Mouse (Mus musculus): ENCODE measurements around the gene Slc35e4. TPM values are rescaled to one million over a fixed set of nuclear protein-coding genes. Genes with fewer than 3 reads are reported as not detected.

The Slc35e4 gene
- total RNA-seq, 2 experiments from 2014 or later, result 5.3 to 5.5 TPM

DNA sequence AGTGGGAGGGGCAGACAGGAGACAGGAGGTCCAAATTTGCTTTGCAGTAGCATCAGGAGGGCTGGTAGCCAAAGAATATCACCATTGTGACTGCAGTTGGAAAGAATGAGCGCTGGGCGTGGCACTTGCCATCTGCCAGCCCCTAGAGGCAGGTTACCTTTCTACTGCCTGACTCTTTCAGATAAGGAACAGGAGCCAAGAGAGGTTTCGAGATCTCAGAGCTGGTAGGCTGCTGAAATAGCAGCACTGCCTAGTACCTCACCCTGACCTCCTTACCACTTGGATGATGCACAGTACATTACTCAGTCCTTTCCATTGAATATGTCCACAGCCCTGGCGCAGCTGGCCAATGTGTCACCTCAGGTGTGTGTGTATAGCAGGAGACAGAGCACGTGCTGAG lies 27.1 kb downstream of the Slc35e4 start:
- DNase-seq, result no peak
- intact Hi-C loops (cut with DNase I), result loop anchor here (10.0 kb wide), 1 partner anchor 173 kb away; no protein-coding TSS in a partner anchor

DNA sequence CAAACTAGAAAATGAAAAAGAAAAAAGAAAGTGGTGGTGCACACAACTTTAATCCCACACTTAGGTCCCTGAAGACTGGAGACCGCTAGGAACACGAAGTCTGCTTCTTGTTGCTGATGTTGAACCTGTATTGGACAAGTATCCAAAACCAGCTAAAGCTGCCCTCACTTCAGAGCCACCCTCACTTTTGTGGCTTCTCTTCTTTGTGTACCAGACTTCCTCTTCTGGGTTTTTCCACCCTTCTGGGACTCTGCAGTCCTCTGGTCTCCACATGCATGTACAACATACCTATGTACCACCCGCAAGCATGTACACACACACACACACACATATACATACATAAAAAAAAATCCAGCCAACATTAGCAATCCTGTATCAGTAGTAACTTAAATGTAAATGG lies 30.8 kb downstream of the Slc35e4 start:
- intact Hi-C loops (cut with DNase I), result loop anchor here (5.0 to 10.0 kb wide), 2 partner anchors 34 to 169 kb away; no protein-coding TSS in a partner anchor
- no peak for DNase-seq

GRCm38 (mm10) chr11:3879836-3880235 lies 34.6 kb downstream of the Slc35e4 start:
- DNase-seq, result peak; percentile 70 to 76
- intact Hi-C loops (cut with DNase I), result loop anchor here (2.0 to 10.0 kb wide), 3 partner anchors 37 to 165 kb away; no protein-coding TSS in a partner anchor

GRCm38 (mm10) chr11:3878660-3879059 lies 35.8 kb downstream of the Slc35e4 start:
- intact Hi-C loops (cut with DNase I), result no loop called here

GRCm38 (mm10) chr11:3876419-3876818 lies 38.0 kb downstream of the Slc35e4 start:
- intact Hi-C loops (cut with DNase I), result no loop called here
- DNase-seq, result no peak

More at GRCm38 (mm10) chr11:3878660-3879059, 35.8 kb downstream of the Slc35e4 start:
- DNase-seq, result no peak

GRCm38 (mm10) chr11:3864343-3864742 lies 50.1 kb downstream of the Slc35e4 start:
- intact Hi-C loops (cut with DNase I), result no loop called here
- no peak for DNase-seq

DNA sequence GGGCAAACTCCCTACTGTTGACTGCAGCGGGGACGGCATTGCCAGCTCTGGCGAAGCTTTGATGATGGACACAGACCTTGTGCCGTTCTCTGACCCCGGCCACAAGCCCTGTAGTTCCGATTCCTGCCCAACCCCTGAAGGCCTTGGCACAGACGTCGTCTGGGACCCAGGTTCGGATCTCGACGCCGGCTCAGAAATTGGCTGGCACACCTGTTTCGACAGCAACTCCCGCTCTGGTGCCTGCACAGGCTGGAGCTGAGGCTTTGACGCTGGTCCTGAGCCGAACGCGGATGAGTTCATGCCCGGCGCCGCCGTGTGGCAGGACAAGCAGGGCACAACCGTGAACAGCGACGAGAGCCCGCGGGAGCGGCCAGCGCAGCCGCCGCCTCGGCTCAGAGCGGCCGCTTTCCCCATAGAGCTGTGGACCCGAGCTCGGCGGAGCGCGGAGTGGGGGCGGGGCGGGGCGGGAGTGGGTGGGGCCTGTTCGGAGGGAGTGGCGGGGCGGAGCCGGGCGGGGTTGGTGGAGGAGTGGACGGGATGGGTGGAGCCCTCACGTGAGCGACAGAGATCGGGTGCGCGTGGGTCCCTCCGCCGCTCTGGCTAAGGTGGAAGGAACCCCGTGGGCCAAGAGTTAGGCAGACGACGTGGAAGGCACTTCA lies 50.9 kb downstream of the Slc35e4 start, which contains the start of gene Osbp2:
Osbp2 (minus strand) TSS at position 450 of the 659 bp plus-strand sequence.
- intact Hi-C loops (cut with DNase I), result no loop called here
- peak; percentile 53 to 63 for DNase-seq

- DNase-seq, result no peak
- intact Hi-C loops (cut with DNase I), result no loop called here
These were observed 51.6 kb downstream of the Slc35e4 start for GRCm38 (mm10) chr11:3862661-3863453.

DNA sequence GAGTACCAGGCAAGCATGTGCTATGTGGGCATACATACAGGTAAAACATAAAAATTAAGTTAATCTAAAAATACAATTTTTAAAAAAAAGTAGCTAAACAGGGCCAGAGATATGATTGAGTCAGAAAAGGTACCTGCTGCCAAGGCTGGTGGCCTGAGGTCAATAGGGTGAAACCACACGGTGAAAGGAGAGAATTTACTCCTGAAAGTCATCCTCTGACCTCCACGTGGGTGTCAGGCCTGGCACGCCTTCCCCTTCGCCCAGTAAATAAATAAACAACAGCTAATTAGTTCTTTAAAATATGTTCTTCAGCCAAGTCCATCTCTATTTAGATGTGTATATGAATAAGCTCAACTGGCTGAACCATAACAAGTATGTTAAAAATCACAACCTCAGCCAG lies 54.1 kb downstream of the Slc35e4 start:
- intact Hi-C loops (cut with DNase I), result no loop called here
- no peak for DNase-seq

DNA sequence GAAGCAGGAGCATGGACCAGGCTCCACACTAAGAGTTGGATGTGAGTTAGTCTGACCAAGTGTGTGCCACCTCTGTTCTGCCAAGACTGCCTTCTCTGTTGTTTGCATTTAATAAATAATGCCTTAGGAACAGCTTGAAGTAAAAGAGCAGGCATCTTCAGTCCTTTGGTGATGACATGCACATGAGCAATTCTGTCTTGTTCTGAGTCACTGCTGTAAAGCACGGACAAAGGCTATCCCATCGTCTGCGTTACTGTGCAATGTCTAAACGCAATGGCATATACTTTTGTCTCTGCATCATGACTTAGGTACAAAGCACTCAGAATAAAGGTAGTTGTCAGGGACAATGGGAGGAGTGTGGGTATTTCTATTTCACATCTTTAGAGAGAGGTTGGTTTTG lies 54.7 kb downstream of the Slc35e4 start:
- DNase-seq, result no peak
- intact Hi-C loops (cut with DNase I), result no loop called here

- intact Hi-C loops (cut with DNase I), result no loop called here
- no peak for DNase-seq
These were observed 56.6 kb downstream of the Slc35e4 start for GRCm38 (mm10) chr11:3857902-3858301.

Other genes starting within 250 kb of the Slc35e4 start
- gene Osbp2, start 50.8 kb downstream of the Slc35e4 start, total RNA-seq (2021), result 10 to 100 TPM; 14.1 to 14.3 TPM
- under 1 TPM; 0.54 to 0.92 TPM for gene 4921536K21Rik, start 19.6 kb downstream of the Slc35e4 start, total RNA-seq (2021)
- gene Dusp18, start 19.4 kb downstream of the Slc35e4 start, total RNA-seq (2021), result 10 to 100 TPM; 28.3 to 48.8 TPM
- gene Tcn2, start 17.5 kb upstream of the Slc35e4 start, total RNA-seq (2021), result 10 to 100 TPM; 43.7 to 52.1 TPM
- 10 to 100 TPM; 27.9 to 29.2 TPM for gene Pes1, start 49.3 kb upstream of the Slc35e4 start, total RNA-seq (2021)
- not detected for gene 4930556J24Rik, start 62.1 kb upstream of the Slc35e4 start, total RNA-seq (2021)
- gene Gal3st1, start 69.0 kb upstream of the Slc35e4 start, total RNA-seq (2021), result under 1 TPM; 0.19 to 0.22 TPM
- gene Sec14l4, start 116.8 kb upstream of the Slc35e4 start, total RNA-seq (2021), result under 1 TPM; 0.36 to 0.57 TPM
- gene Sec14l3, start 150.2 kb upstream of the Slc35e4 start, total RNA-seq (2021), result not detected
- 100 to 1,000 TPM; 115 to 136 TPM for gene Mtfp1, start 180.8 kb upstream of the Slc35e4 start, total RNA-seq (2021)
- under 1 TPM; 0.69 to 0.87 TPM for gene Sec14l2, start 208.8 kb upstream of the Slc35e4 start, total RNA-seq (2021)
- gene Rnf215, start 220.5 kb upstream of the Slc35e4 start, total RNA-seq (2021), result 10 to 100 TPM; 14.0 to 15.1 TPM
- gene Ccdc157, start 245.6 kb upstream of the Slc35e4 start, total RNA-seq (2021), result 1 to 10 TPM; 5.0 to 5.3 TPM
- 10 to 100 TPM; 32.7 to 36.7 TPM for gene Sf3a1, start 245.7 kb upstream of the Slc35e4 start, total RNA-seq (2021)